Mouse (Mus musculus) cerebellum, adult 8-10 months (tissue): ENCODE results near the gene Aamp.
"Not testable (repeated sequence)": the region's sequence is repeated elsewhere in the genome, so short reads cannot be mapped to it uniquely, and the experiment has no call there.

Source experiments
- DNase-seq: peaks from one replicate; pipeline ENCODE4 v3.0.0; 2022

Gene Aamp

GRCm38 (mm10) chr1:74284543-74285160 lies at the start of gene Aamp, which contains the start of gene Pnkd:
TSS of gene Aamp (minus strand) at chr1:74284738.
TSS of gene Pnkd (plus strand) at chr1:74284930.
- peak; percentile 99 for DNase-seq

- peak; percentile 43 for DNase-seq
Observed at GRCm38 (mm10) chr1:74332930-74333329, 48.4 kb upstream of the Aamp start.

- DNase-seq: peak; percentile 95
Observed at GRCm38 (mm10) chr1:74332241-74332763, 47.8 kb upstream of the Aamp start.

GRCm38 (mm10) chr1:74331046-74331681 lies 46.6 kb upstream of the Aamp start:
- no peak for DNase-seq

- no peak for DNase-seq
Observed at GRCm38 (mm10) chr1:74329899-74330431, 45.4 kb upstream of the Aamp start.

GRCm38 (mm10) chr1:74326916-74327315 lies 42.4 kb upstream of the Aamp start:
- DNase-seq: not testable (repeated sequence)

- DNase-seq: no peak
Observed at GRCm38 (mm10) chr1:74321396-74321795, 36.9 kb upstream of the Aamp start.

- DNase-seq: no peak
Observed at GRCm38 (mm10) chr1:74318711-74319110, 34.2 kb upstream of the Aamp start.

- no peak for DNase-seq
Observed at GRCm38 (mm10) chr1:74316114-74316827, 31.7 kb upstream of the Aamp start.

- DNase-seq: no peak
Observed at GRCm38 (mm10) chr1:74314796-74315195, 30.3 kb upstream of the Aamp start.

GRCm38 (mm10) chr1:74313049-74313692 lies 28.6 kb upstream of the Aamp start:
- peak; percentile 72 for DNase-seq

- DNase-seq: no peak
Observed at GRCm38 (mm10) chr1:74309767-74310166, 25.2 kb upstream of the Aamp start.

- no peak for DNase-seq
Observed at GRCm38 (mm10) chr1:74308001-74308964, 23.7 kb upstream of the Aamp start.

- DNase-seq: no peak
Observed at GRCm38 (mm10) chr1:74307146-74307545, 22.6 kb upstream of the Aamp start.

- no peak for DNase-seq
Observed at GRCm38 (mm10) chr1:74305522-74305921, 21.0 kb upstream of the Aamp start, which contains the start of gene Tmbim1. TSS of gene Tmbim1 (minus strand) at chr1:74305622.

- DNase-seq: no peak
Observed at GRCm38 (mm10) chr1:74304946-74305345, 20.4 kb upstream of the Aamp start.

- no peak for DNase-seq
Observed at GRCm38 (mm10) chr1:74304339-74304790, 19.8 kb upstream of the Aamp start.

GRCm38 (mm10) chr1:74303509-74304338 lies 19.2 kb upstream of the Aamp start:
- DNase-seq: peak; percentile 62

GRCm38 (mm10) chr1:74302835-74303234 lies 18.3 kb upstream of the Aamp start:
- DNase-seq: no peak

GRCm38 (mm10) chr1:74302229-74302628 lies 17.7 kb upstream of the Aamp start:
- DNase-seq: peak; percentile 8
